Mouse (Mus musculus) embryonic facial prominence, embryonic 10.5 days (tissue): ENCODE data around the gene Rfpl4. TPM values are rescaled to one million over a fixed set of nuclear protein-coding genes. Genes with fewer than 3 reads are reported as not detected.

Source experiments
- DNase-seq: peaks from one replicate; pipeline ENCODE4 v3.0.0-alpha.2; 2017; ENCODE audit warnings: low spot score
- H3K27ac ChIP-seq: fragments of 300-500 bp; sonication (generic); replicated peaks from 2 replicates; pipeline ENCODE4 v1.5.1; 2016; ENCODE audit warnings: mild to moderate bottlenecking
- H3K27me3 ChIP-seq: fragments of 300-500 bp; sonication (generic); replicated peaks from 2 replicates; pipeline ENCODE4 v1.6.1; 2016; ENCODE audit warnings: low read depth, mild to moderate bottlenecking; ENCODE audit not compliant: poor library complexity, severe bottlenecking
- H3K36me3 ChIP-seq: fragments of 300-500 bp; sonication (generic); replicated peaks from 2 replicates; pipeline ENCODE4 v1.6.1; 2016; ENCODE audit warnings: mild to moderate bottlenecking, moderate library complexity
- H3K4me1 ChIP-seq: fragments of 300-500 bp; sonication (generic); 2 replicates; pipeline ENCODE4 v1.6.1; 2016
- H3K4me3 ChIP-seq: fragments of 300-500 bp; sonication (generic); 2 replicates; pipeline ENCODE4 v1.5.1; 2016; ENCODE audit warnings: mild to moderate bottlenecking, moderate library complexity
- H3K9me3 ChIP-seq: fragments of 300-500 bp; sonication (generic); 2 replicates; pipeline ENCODE4 v1.6.1; 2016; ENCODE audit warnings: mild to moderate bottlenecking
- WGBS: fragments of 180-500 bp; shearing (Covaris S2); methylation state at CpG from one replicate; pipeline ENCODE4 v1.1.7; 2016; 5-methylcytosine and 5-hydroxymethylcytosine counted together
- microRNA-seq: library from miRNA; unstranded; fragments of <30 nt; microRNA quantifications from one replicate; pipeline ENCODE4, GENCODE M21; 2017
- polyA plus RNA-seq: library from polyadenylated mRNA; unstranded; fragments of >200 nt; fragmentation: Nextera tagmentation; extraction: Ambion mirVana; gene quantifications from 2 replicates; pipeline ENCODE4 v1.2.1, GENCODE M21; 2016

Gene Rfpl4
- polyA plus RNA-seq, 1 experiment from 2014 or later, result not detected

GRCm38 (mm10) chr7:5076931-5077330, 39.8 kb downstream of the Rfpl4 start:
- no peak overlapping the region for H3K4me3 ChIP-seq
- H3K36me3 ChIP-seq, result peaks cover 78% of the 10 kb centered on the region
- WGBS, result 94% methylated on average over 2 of the region's 2 CpGs
- H3K27ac ChIP-seq, result no peak overlapping the region
- no peak for DNase-seq
- H3K4me1 ChIP-seq, result peaks cover 17% of the 10 kb centered on the region
- no peaks in the 10 kb centered on the region for H3K9me3 ChIP-seq
- H3K27me3 ChIP-seq, result no peaks in the 10 kb centered on the region

- no peaks in the 10 kb centered on the region for H3K27me3 ChIP-seq
- no peak overlapping the region for H3K27ac ChIP-seq
- H3K36me3 ChIP-seq, result peaks cover 95% of the 10 kb centered on the region
- no peak overlapping the region for H3K4me3 ChIP-seq
- H3K4me1 ChIP-seq, result peaks cover 3% of the 10 kb centered on the region; the same call in 1 of the 2 replicates
- no peaks in the 10 kb centered on the region for H3K9me3 ChIP-seq
- DNase-seq, result no peak
- WGBS, result 87% methylated on average over 5 of the region's 5 CpGs
These were observed 41.8 kb downstream of the Rfpl4 start for GRCm38 (mm10) chr7:5074984-5075383.

GRCm38 (mm10) chr7:5073586-5073985, 43.2 kb downstream of the Rfpl4 start:
- no peak overlapping the region for H3K27ac ChIP-seq
- no peaks in the 10 kb centered on the region for H3K4me1 ChIP-seq
- 88% methylated on average over 1 of the region's 1 CpGs for whole genome bisulfite sequencing
- peaks cover 99% of the 10 kb centered on the region for H3K36me3 ChIP-seq
- no peak for DNase-seq
- no peaks in the 10 kb centered on the region for H3K27me3 ChIP-seq
- H3K9me3 ChIP-seq, result no peaks in the 10 kb centered on the region
- H3K4me3 ChIP-seq, result no peak overlapping the region

DNA sequence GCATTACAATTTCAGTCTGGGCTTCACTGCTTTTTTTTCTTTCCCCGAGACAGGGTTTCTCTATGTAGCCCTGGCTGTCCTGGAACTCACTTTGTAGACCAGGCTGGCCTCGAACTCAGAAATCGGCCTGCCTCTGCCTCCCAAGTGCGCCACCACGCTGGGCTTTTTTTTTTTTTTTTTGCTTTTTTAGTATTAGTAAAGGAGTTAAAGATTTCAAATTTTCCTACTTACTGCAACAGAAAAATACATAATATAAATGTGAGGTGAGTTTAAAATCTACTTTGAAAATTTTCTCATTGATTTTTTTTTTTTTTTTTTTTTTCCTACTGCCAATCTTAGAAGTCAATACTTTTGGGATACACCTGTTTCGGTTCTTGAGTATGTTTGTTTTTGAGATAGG, 51.9 kb downstream of the Rfpl4 start:
- Histone ChIP-seq H3K4me1 (peaks cover 27% of the 10 kb centered on the region), H3K27me3 (no peaks in the 10 kb centered on the region), H3K9me3 (no peaks in the 10 kb centered on the region), H3K4me3 (peak overlapping the region; percentile 67), H3K27ac (no peak overlapping the region), H3K36me3 (peaks cover 57% of the 10 kb centered on the region)
- WGBS, result 94% methylated on average over 6 of the region's 6 CpGs
- no peak for DNase-seq

GRCm38 (mm10) chr7:5062360-5063001, 54.3 kb downstream of the Rfpl4 start:
- Histone ChIP-seq H3K9me3 (no peaks in the 10 kb centered on the region), H3K4me1 (peaks cover 34% of the 10 kb centered on the region), H3K4me3 (peak overlapping the region; percentile 67), H3K27me3 (peaks cover 17% of the 10 kb centered on the region), H3K27ac (peak overlapping the region; percentile 96), H3K36me3 (peaks cover 32% of the 10 kb centered on the region)
- under 1% methylated on average over 51 of the region's 51 CpGs for whole genome bisulfite sequencing
- DNase-seq, result peak; percentile 86

- Histone ChIP-seq H3K4me3 (peak within 1 kb of the TSS; percentile 67), H3K27ac (peak within 1 kb of the TSS; percentile 96), H3K9me3 (0 out of 2 replicates have a peak, but pooled peaks cover 2% of the 10 kb centered on the region), H3K4me1 (peaks cover 40% of the 10 kb centered on the region), H3K27me3 (peaks cover 24% of the 10 kb centered on the region), H3K36me3 (peaks cover 26% of the 10 kb centered on the region)
- DNase-seq, result peak; percentile 97
- 1% methylated on average over 65 of the region's 65 CpGs for WGBS
These were observed 54.9 kb downstream of the Rfpl4 start, which contains the start of gene U2af2 for GRCm38 (mm10) chr7:5061774-5062359. U2af2 (plus strand) TSS chr7:5062143.

- Histone ChIP-seq H3K27me3 (peaks cover 31% of the 10 kb centered on the region), H3K27ac (peak overlapping the region; percentile 96), H3K4me3 (peak overlapping the region; percentile 67), H3K4me1 (peaks cover 45% of the 10 kb centered on the region), H3K36me3 (peaks cover 19% of the 10 kb centered on the region), H3K9me3 (0 out of 2 replicates have a peak, but pooled peaks cover 3% of the 10 kb centered on the region)
- DNase-seq, result peak; percentile 96
- WGBS, result under 1% methylated on average over 60 of the region's 60 CpGs
These were observed 55.6 kb downstream of the Rfpl4 start for GRCm38 (mm10) chr7:5060944-5061773.

GRCm38 (mm10) chr7:5060239-5060731, 56.5 kb downstream of the Rfpl4 start:
- peaks cover 40% of the 10 kb centered on the region for H3K4me1 ChIP-seq
- DNase-seq, result peak; percentile 85
- whole genome bisulfite sequencing, result 3% methylated on average over 27 of the region's 27 CpGs
- H3K4me3 ChIP-seq, result peak overlapping the region; percentile 67
- H3K9me3 ChIP-seq, result 0 out of 2 replicates have a peak, but pooled peaks cover 3% of the 10 kb centered on the region
- H3K27ac ChIP-seq, result peak overlapping the region; percentile 96
- H3K36me3 ChIP-seq, result peaks cover 10% of the 10 kb centered on the region
- peaks cover 39% of the 10 kb centered on the region for H3K27me3 ChIP-seq

Small RNA genes within 50 kb of the gene (microRNA-seq; reads per million reads assigned to microRNA genes)
- not detected for gene Gm26217

Other genes starting within 250 kb of the Rfpl4 start
- gene Isoc2b, start 246.7 kb downstream of the Rfpl4 start, polyA plus RNA-seq, result 2.6 and 4.1 TPM in 2 replicates
- 0.68 and 0.86 TPM in 2 replicates for gene Isoc2a, start 239.8 kb downstream of the Rfpl4 start, polyA plus RNA-seq
- 0.22 TPM in 1 of 2 replicates, not detected in the other for gene Gm36210, start 210.4 kb downstream of the Rfpl4 start, polyA plus RNA-seq
- 4.5 and 4.6 TPM in 2 replicates for gene Zfp628, start 201.7 kb downstream of the Rfpl4 start, polyA plus RNA-seq
- 4.9 and 5.3 TPM in 2 replicates for gene Nat14, start 194.9 kb downstream of the Rfpl4 start, polyA plus RNA-seq
- gene Ssc5d, start 191.2 kb downstream of the Rfpl4 start, polyA plus RNA-seq, result 1.4 and 1.7 TPM in 2 replicates
- gene Sbk2, start 152.5 kb downstream of the Rfpl4 start, polyA plus RNA-seq, result 0.09 TPM in 1 of 2 replicates, not detected in the other
- 0.05 TPM in 1 of 2 replicates, not detected in the other for gene Sbk3, start 145.8 kb downstream of the Rfpl4 start, polyA plus RNA-seq
- 24.8 and 29.3 TPM in 2 replicates for gene Zfp579, start 120.8 kb downstream of the Rfpl4 start, polyA plus RNA-seq
- 7.8 and 8.0 TPM in 2 replicates for gene Zfp524, start 102.5 kb downstream of the Rfpl4 start, polyA plus RNA-seq
- 55.6 and 56.5 TPM in 2 replicates for gene Fiz1, start 102.3 kb downstream of the Rfpl4 start, polyA plus RNA-seq
- gene Gm44973, start 101.5 kb downstream of the Rfpl4 start, polyA plus RNA-seq, result 0.38 and 1.3 TPM in 2 replicates
- 6.1 and 6.6 TPM in 2 replicates for gene Zfp865, start 96.6 kb downstream of the Rfpl4 start, polyA plus RNA-seq
- 7.9 and 8.0 TPM in 2 replicates for gene Ccdc106, start 96.4 kb downstream of the Rfpl4 start, polyA plus RNA-seq
- gene 4632433K11Rik, start 82.8 kb downstream of the Rfpl4 start, polyA plus RNA-seq, result not detected in 2 replicates
- 2.7 and 2.8 TPM in 2 replicates for gene Zfp784, start 78.5 kb downstream of the Rfpl4 start, polyA plus RNA-seq
- 29.8 and 33.9 TPM in 2 replicates for gene Zfp580, start 65.4 kb downstream of the Rfpl4 start, polyA plus RNA-seq
- 182 and 189 TPM in 2 replicates for gene U2af2, start 54.8 kb downstream of the Rfpl4 start, polyA plus RNA-seq
- gene Epn1, start 36.7 kb downstream of the Rfpl4 start, polyA plus RNA-seq, result 56.7 and 58.8 TPM in 2 replicates
- gene Rasl2-9, start 9.0 kb upstream of the Rfpl4 start, polyA plus RNA-seq, result 0.20 TPM in 2 replicates
- 0.01 TPM in 1 of 2 replicates, not detected in the other for gene Vmn1r55, start 32.7 kb upstream of the Rfpl4 start, polyA plus RNA-seq
- not detected in 2 replicates for gene Vmn1r56, start 79.8 kb upstream of the Rfpl4 start, polyA plus RNA-seq
- gene Vmn1r57, start 101.5 kb upstream of the Rfpl4 start, polyA plus RNA-seq, result not detected in 2 replicates
- not detected in 2 replicates for gene Gm5065, start 233.6 kb upstream of the Rfpl4 start, polyA plus RNA-seq
- not detected in 2 replicates for gene Nlrp2, start 234.1 kb upstream of the Rfpl4 start, polyA plus RNA-seq